Mouse (Mus musculus) embryonic facial prominence, embryonic 15.5 days (tissue): ENCODE measurements around the gene Prkar1b. TPM values are rescaled to one million over a fixed set of nuclear protein-coding genes. Genes with fewer than 3 reads are reported as not detected.

ENCODE experiments used
- ATAC-seq: fragments of 200-750 bp; cut with Nextera tagmentation; 2 replicates; pipeline ENCODE4 v1.8.0; 2017; ENCODE audit warnings: low read depth, moderate TSS enrichment; ENCODE audit not compliant: insufficient number of reproducible peaks, low FRiP score, low TSS enrichment
- H3K27ac ChIP-seq: fragments of 300-500 bp; sonication (generic); replicated peaks from 2 replicates; pipeline ENCODE4 v1.5.1; 2015; ENCODE audit warnings: mild to moderate bottlenecking, inconsistent platforms
- H3K27me3 ChIP-seq: fragments of 300-500 bp; sonication (generic); 2 replicates; pipeline ENCODE4 v1.6.1; 2015; ENCODE audit warnings: inconsistent platforms
- H3K36me3 ChIP-seq: fragments of 300-500 bp; sonication (generic); 2 replicates; pipeline ENCODE4 v1.6.1; 2015; ENCODE audit warnings: mild to moderate bottlenecking, inconsistent platforms
- H3K4me1 ChIP-seq: fragments of 300-500 bp; sonication (generic); 2 replicates; pipeline ENCODE4 v1.6.1; 2015; ENCODE audit warnings: inconsistent platforms
- H3K4me2 ChIP-seq: fragments of 300-500 bp; sonication (generic); replicated peaks from 2 replicates; pipeline ENCODE4 v1.6.1; 2015; ENCODE audit warnings: mild to moderate bottlenecking, inconsistent platforms
- H3K4me3 ChIP-seq: fragments of 300-500 bp; sonication (generic); replicated peaks from 2 replicates; pipeline ENCODE4 v1.5.1; 2015; ENCODE audit warnings: mild to moderate bottlenecking, inconsistent platforms
- H3K9ac ChIP-seq: fragments of 300-500 bp; sonication (generic); 2 replicates; pipeline ENCODE4 v1.6.1; 2015; ENCODE audit warnings: inconsistent platforms
- H3K9me3 ChIP-seq: fragments of 300-500 bp; sonication (generic); replicated peaks from 2 replicates; pipeline ENCODE4 v1.6.1; 2016; ENCODE audit warnings: inconsistent platforms
- WGBS: fragments of 180-500 bp; shearing (Covaris S2); methylation state at CpG from one replicate; pipeline ENCODE4 v1.1.7; 2015; 5-methylcytosine and 5-hydroxymethylcytosine counted together
- polyA plus RNA-seq: library from polyadenylated mRNA; unstranded; fragments of >200 nt; fragmentation: Nextera tagmentation; extraction: Ambion mirVana; gene quantifications from 2 replicates; pipeline ENCODE4 v1.2.1, GENCODE M21; 2015

The Prkar1b gene
- polyA plus RNA-seq, 1 experiment from 2014 or later = 28.4 TPM

- Histone ChIP-seq H3K9me3 (no peaks in the 10 kb centered on the region), H3K36me3 (0 out of 2 replicates have a peak, but pooled peaks cover 3% of the 10 kb centered on the region), H3K27me3 (no peaks in the 10 kb centered on the region), H3K4me3 (no peak overlapping the region), H3K27ac (no peak overlapping the region), H3K4me1 (peaks cover 13% of the 10 kb centered on the region), H3K4me2 (no peak overlapping the region), H3K9ac (no peak overlapping the region)
- ATAC-seq = peak; percentile 68
- whole genome bisulfite sequencing = 32% methylated on average over 12 of the region's 12 CpGs
Observed at GRCm38 (mm10) chr5:139098991-139099972, 50.5 kb downstream of the Prkar1b start.

DNA sequence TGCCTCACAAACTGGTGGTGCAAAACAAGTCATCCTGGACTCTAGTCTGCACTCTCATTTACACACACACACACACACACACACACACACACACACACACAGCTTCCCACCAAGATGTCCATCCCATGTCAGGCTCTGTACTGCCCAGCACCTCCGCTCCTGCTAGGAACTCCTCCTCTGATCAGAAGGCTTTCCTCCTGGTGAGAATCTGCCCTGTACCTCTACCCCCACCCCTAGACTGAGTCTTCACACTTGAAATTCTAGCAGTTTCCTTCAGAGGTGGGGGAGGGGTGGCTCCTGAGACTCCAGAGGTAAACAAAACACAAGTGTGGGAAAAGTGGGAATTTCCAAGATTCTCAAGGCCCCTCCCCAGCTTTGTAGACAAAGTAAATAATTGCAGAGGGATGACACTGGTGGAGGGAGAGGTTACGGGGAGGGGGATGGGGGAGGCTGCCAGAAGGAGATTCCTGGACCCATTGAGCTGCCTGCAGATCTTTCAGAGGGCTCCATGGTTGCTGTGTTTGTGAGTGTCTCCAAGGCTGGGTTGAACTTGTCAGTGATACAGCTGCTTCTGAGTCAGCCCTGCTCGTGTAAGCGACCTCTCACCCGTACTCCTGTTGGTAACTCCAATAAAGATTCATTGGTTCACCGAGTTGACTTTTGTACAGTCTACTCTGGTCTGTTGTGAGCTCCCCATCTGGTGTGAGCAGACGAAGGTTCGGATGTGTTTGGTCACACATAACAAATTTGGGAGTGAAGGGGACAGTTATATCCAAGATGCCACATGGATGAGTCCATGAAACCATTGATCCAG, 54.3 kb downstream of the Prkar1b start:
- Histone ChIP-seq H3K9me3 (no peaks in the 10 kb centered on the region), H3K4me2 (no peak overlapping the region), H3K27me3 (no peaks in the 10 kb centered on the region), H3K36me3 (no peaks in the 10 kb centered on the region), H3K9ac (no peak overlapping the region), H3K4me3 (no peak overlapping the region), H3K27ac (no peak overlapping the region), H3K4me1 (peaks cover 13% of the 10 kb centered on the region)
- 78% methylated on average over 8 of the region's 8 CpGs for WGBS
- no peak for ATAC-seq

DNA sequence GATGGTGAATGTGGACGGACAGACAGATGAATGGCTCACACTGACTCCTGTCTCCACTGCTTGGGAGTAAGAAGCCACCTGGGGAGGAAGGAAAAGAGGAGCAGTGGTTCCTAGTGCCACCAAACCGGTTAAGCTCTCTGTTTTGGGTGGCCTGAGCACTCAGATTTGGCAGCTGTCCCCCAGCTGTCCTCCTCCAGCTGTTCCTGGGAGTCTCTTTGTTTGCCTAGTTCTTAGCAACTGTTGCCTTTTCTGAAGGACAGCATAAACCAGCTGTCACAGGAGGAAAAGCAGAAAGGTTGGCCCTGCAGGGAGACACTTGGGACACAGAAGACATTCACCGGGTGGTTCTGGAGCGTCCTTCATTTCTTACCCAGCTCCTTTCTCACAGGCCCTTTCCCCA, 56.3 kb downstream of the Prkar1b start:
- Histone ChIP-seq H3K9me3 (no peaks in the 10 kb centered on the region), H3K4me3 (no peak overlapping the region), H3K4me1 (0 out of 2 replicates have a peak, but pooled peaks cover under 1% of the 10 kb centered on the region), H3K36me3 (no peaks in the 10 kb centered on the region), H3K4me2 (no peak overlapping the region), H3K27ac (no peak overlapping the region), H3K9ac (no peak overlapping the region), H3K27me3 (no peaks in the 10 kb centered on the region)
- no peak for ATAC-seq
- 58% methylated on average over 4 of the region's 4 CpGs for WGBS

DNA sequence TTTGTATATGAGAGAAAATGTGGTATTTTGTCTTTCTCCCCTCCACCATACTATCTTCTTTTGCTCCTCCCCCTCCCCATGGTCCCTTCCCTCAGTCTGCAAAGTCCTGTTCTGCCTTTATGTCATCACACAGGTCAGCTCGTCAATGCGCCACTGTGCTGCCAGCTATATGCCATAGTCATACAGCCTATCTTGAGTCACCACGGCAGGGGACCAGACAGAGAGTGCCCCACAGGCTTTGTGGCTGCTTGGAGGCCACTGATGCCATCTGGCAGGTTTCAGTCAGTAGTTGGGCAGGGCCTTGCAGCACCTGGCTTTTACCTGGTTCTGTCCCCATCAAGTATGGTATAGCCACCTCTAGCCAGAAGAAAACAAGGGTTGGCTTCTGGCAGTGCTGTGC, 58.1 kb downstream of the Prkar1b start:
- Histone ChIP-seq H3K4me2 (no peak overlapping the region), H3K4me1 (no peaks in the 10 kb centered on the region), H3K27me3 (no peaks in the 10 kb centered on the region), H3K9me3 (no peaks in the 10 kb centered on the region), H3K27ac (no peak overlapping the region), H3K4me3 (no peak overlapping the region), H3K36me3 (no peaks in the 10 kb centered on the region), H3K9ac (no peak overlapping the region)
- no peak for ATAC-seq
- WGBS = 90% methylated on average over 3 of the region's 3 CpGs

GRCm38 (mm10) chr5:139090162-139090561, 59.6 kb downstream of the Prkar1b start:
- no peaks in the 10 kb centered on the region for H3K36me3 ChIP-seq
- no peaks in the 10 kb centered on the region for H3K27me3 ChIP-seq
- no peak overlapping the region for H3K9ac ChIP-seq
- H3K9me3 ChIP-seq = no peaks in the 10 kb centered on the region
- no peaks in the 10 kb centered on the region for H3K4me1 ChIP-seq
- no peak overlapping the region for H3K27ac ChIP-seq
- ATAC-seq = no peak
- H3K4me3 ChIP-seq = no peak overlapping the region
- no peak overlapping the region for H3K4me2 ChIP-seq
- WGBS = 88% methylated on average over 1 of the region's 1 CpGs

DNA sequence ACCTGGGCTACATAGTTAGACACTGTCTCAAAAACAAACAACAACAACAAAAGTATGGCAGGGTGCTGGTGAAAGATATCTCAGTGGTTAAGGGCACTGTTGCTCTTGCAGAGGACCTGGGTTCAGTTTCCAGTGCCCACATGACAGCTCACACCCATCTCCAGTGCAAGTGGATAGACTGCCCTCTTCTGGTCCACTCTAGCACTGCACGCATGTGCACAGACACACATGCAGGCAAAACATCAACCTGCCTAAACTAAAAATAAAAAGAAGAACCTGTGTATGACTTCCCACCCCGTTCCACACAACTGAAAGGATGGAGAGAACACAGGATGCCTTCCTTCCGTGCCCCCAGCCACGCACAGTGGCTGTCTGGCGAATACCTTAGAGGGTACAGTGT, 61.6 kb downstream of the Prkar1b start:
- Histone ChIP-seq H3K36me3 (no peaks in the 10 kb centered on the region), H3K27ac (no peak overlapping the region), H3K9ac (no peak overlapping the region), H3K4me2 (no peak overlapping the region), H3K4me1 (no peaks in the 10 kb centered on the region), H3K27me3 (no peaks in the 10 kb centered on the region), H3K9me3 (no peaks in the 10 kb centered on the region), H3K4me3 (no peak overlapping the region)
- ATAC-seq = no peak
- 88% methylated on average over 5 of the region's 5 CpGs for WGBS

- H3K4me3 ChIP-seq = no peak overlapping the region
- WGBS = 68% methylated on average over 7 of the region's 7 CpGs
- no peak overlapping the region for H3K9ac ChIP-seq
- no peak for ATAC-seq
- H3K4me1 ChIP-seq = peaks cover 4% of the 10 kb centered on the region; the same call in 1 of the 2 replicates
- H3K27ac ChIP-seq = no peak overlapping the region
- no peaks in the 10 kb centered on the region for H3K9me3 ChIP-seq
- H3K4me2 ChIP-seq = no peak overlapping the region
- H3K27me3 ChIP-seq = no peaks in the 10 kb centered on the region
- H3K36me3 ChIP-seq = 0 out of 2 replicates have a peak, but pooled peaks cover 4% of the 10 kb centered on the region
Observed at GRCm38 (mm10) chr5:139084831-139085519, 64.8 kb downstream of the Prkar1b start.

DNA sequence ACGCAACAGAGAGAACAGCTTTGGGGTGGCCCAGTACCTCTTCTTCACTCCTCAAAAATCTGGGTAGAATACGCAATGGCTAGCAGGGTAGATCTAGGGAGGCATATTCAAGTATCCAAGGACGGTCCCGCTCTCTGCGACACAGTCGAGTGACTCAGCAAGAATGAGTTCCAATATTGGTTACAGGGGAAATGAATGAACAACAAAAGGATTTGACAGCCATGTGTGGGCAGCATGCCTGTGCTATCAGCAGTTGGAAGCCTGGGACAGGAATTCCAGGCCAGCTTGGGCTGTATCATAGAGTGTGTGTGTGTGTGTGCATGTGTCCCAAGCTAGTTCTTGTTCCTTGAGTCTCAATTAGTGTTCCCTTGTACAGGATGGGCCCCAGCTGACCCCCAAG, 65.5 kb downstream of the Prkar1b start:
- Histone ChIP-seq H3K9ac (no peak overlapping the region), H3K27me3 (no peaks in the 10 kb centered on the region), H3K27ac (no peak overlapping the region), H3K9me3 (no peaks in the 10 kb centered on the region), H3K4me1 (peaks cover 4% of the 10 kb centered on the region; the same call in 1 of the 2 replicates), H3K4me3 (no peak overlapping the region), H3K36me3 (0 out of 2 replicates have a peak, but pooled peaks cover 5% of the 10 kb centered on the region), H3K4me2 (no peak overlapping the region)
- WGBS = 80% methylated on average over 6 of the region's 6 CpGs
- no peak for ATAC-seq

GRCm38 (mm10) chr5:139083841-139084240, 66.0 kb downstream of the Prkar1b start:
- no peak overlapping the region for H3K27ac ChIP-seq
- no peak overlapping the region for H3K4me3 ChIP-seq
- no peak overlapping the region for H3K9ac ChIP-seq
- H3K9me3 ChIP-seq = no peaks in the 10 kb centered on the region
- 76% methylated on average over 4 of the region's 4 CpGs for WGBS
- H3K27me3 ChIP-seq = no peaks in the 10 kb centered on the region
- H3K4me1 ChIP-seq = peaks cover 4% of the 10 kb centered on the region; the same call in 1 of the 2 replicates
- H3K4me2 ChIP-seq = no peak overlapping the region
- ATAC-seq = no peak; the same call in 1 of the 2 replicates
- 0 out of 2 replicates have a peak, but pooled peaks cover 5% of the 10 kb centered on the region for H3K36me3 ChIP-seq

- H3K4me3 ChIP-seq = no peak overlapping the region
- ATAC-seq = no peak
- no peaks in the 10 kb centered on the region for H3K9me3 ChIP-seq
- WGBS = 40% methylated on average over 6 of the region's 6 CpGs
- H3K27me3 ChIP-seq = no peaks in the 10 kb centered on the region
- H3K4me1 ChIP-seq = peaks cover 27% of the 10 kb centered on the region
- peak overlapping the region; percentile 34; the same call in 1 of the 2 replicates for H3K27ac ChIP-seq
- no peak overlapping the region for H3K9ac ChIP-seq
- no peak overlapping the region for H3K4me2 ChIP-seq
- 0 out of 2 replicates have a peak, but pooled peaks cover 5% of the 10 kb centered on the region for H3K36me3 ChIP-seq
Observed at GRCm38 (mm10) chr5:139081370-139081769, 68.4 kb downstream of the Prkar1b start.

DNA sequence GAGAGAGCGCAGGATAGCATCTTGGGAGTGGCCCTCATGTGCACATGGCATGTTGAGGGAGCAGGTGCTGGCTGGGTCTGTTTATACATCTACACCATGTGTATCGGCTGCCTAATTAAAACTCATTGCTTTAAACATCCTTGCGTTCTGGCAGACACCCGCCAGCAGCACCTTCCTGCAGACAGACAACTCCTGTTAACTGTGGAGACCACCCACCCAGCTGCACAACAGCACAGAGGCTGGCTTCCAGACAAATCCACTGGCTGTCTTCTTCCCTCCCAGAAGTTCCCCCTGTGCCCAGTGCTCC, 71.7 kb downstream of the Prkar1b start:
- no peak overlapping the region for H3K4me2 ChIP-seq
- 0 out of 2 replicates have a peak, but pooled peaks cover 5% of the 10 kb centered on the region for H3K36me3 ChIP-seq
- H3K27me3 ChIP-seq = no peaks in the 10 kb centered on the region
- no peaks in the 10 kb centered on the region for H3K9me3 ChIP-seq
- WGBS = 22% methylated on average over 4 of the region's 4 CpGs
- H3K9ac ChIP-seq = no peak overlapping the region
- H3K27ac ChIP-seq = peak overlapping the region; percentile 49; the same call in 1 of the 2 replicates
- H3K4me1 ChIP-seq = peaks cover 36% of the 10 kb centered on the region
- H3K4me3 ChIP-seq = no peak overlapping the region
- ATAC-seq = peak; percentile 39
